Mouse (Mus musculus): ENCODE measurements around the gene Ipo5.
A peak's percentile ranks its signal among the peaks of the same experiment; 100 is the strongest.

Ipo5 gene

GRCm38 (mm10) chr14:120925731-120926585 is 14.9 kb downstream of the Ipo5 start:
- no peak for DNase-seq

GRCm38 (mm10) chr14:120931236-120931635 is 20.2 kb downstream of the Ipo5 start:
- DNase-seq, result no peak

GRCm38 (mm10) chr14:120933624-120934023 is 22.6 kb downstream of the Ipo5 start:
- no peak for DNase-seq

- no peak for DNase-seq
These were observed 26.1 kb downstream of the Ipo5 start for GRCm38 (mm10) chr14:120937102-120937501.

GRCm38 (mm10) chr14:120942803-120943202 is 31.8 kb downstream of the Ipo5 start:
- no peak for DNase-seq

GRCm38 (mm10) chr14:120945146-120945545 is 34.1 kb downstream of the Ipo5 start:
- DNase-seq, result no peak

GRCm38 (mm10) chr14:120947104-120947503 is 36.1 kb downstream of the Ipo5 start:
- DNase-seq, result no peak

- no peak for DNase-seq
These were observed 38.0 kb downstream of the Ipo5 start for GRCm38 (mm10) chr14:120949002-120949401.

GRCm38 (mm10) chr14:120950068-120950467 is 39.0 kb downstream of the Ipo5 start:
- no peak for DNase-seq

GRCm38 (mm10) chr14:120952434-120952833 is 41.4 kb downstream of the Ipo5 start:
- no peak for DNase-seq

GRCm38 (mm10) chr14:120960551-120960950 is 49.5 kb downstream of the Ipo5 start:
- no peak for DNase-seq

- no peak for DNase-seq
These were observed 50.0 kb downstream of the Ipo5 start for GRCm38 (mm10) chr14:120960991-120961390.

GRCm38 (mm10) chr14:120967072-120967471 is 56.0 kb downstream of the Ipo5 start:
- peak in 1 of 2 experiments; percentile 13 for DNase-seq

GRCm38 (mm10) chr14:120968723-120969122 is 57.7 kb downstream of the Ipo5 start:
- no peak for DNase-seq

GRCm38 (mm10) chr14:120969673-120970072 is 58.6 kb downstream of the Ipo5 start:
- DNase-seq, result no peak

GRCm38 (mm10) chr14:120970637-120971036 is 59.6 kb downstream of the Ipo5 start:
- no peak for DNase-seq

- no peak for DNase-seq
These were observed 60.3 kb downstream of the Ipo5 start for GRCm38 (mm10) chr14:120971313-120971712.

- DNase-seq, result no peak
These were observed 68.5 kb downstream of the Ipo5 start for GRCm38 (mm10) chr14:120979559-120979958.

- DNase-seq, result no peak
These were observed 78.1 kb downstream of the Ipo5 start for GRCm38 (mm10) chr14:120989126-120989525.
